Mouse (Mus musculus) embryonic stem cell, embryonic (primary cell): ENCODE data around the gene Nap1l3.

ENCODE experiments used
- CTCF ChIA-PET, 4 experiments: fragments of 300-600 bp in 2 of 4; fragments of 350-600 bp in 2 of 4; sonication (Branson Sonifier 250); formaldehyde crosslinking; loops; one replicate each; lab custom pipeline; 2022; ENCODE audit warnings: inconsistent platforms in 2 of 4; lab: Charles Lee
- POLR2A ChIA-PET, 4 experiments: fragments of 300-600 bp in 2 of 4; fragments of 350-600 bp in 2 of 4; sonication (Branson Sonifier 250); formaldehyde crosslinking; loops; one replicate each; lab custom pipeline; 2022; ENCODE audit warnings: antibody characterized with exemption in 4 of 4, inconsistent platforms in 1 of 4; lab: Charles Lee

The Nap1l3 gene

GRCm38 (mm10) chrX:122396781-122397581, at the start of gene Nap1l3:
TSS of gene Nap1l3 (minus strand) at chrX:122397401.
- ChIA-PET CTCF (no interaction called here), POLR2A (no interaction called here)

DNA sequence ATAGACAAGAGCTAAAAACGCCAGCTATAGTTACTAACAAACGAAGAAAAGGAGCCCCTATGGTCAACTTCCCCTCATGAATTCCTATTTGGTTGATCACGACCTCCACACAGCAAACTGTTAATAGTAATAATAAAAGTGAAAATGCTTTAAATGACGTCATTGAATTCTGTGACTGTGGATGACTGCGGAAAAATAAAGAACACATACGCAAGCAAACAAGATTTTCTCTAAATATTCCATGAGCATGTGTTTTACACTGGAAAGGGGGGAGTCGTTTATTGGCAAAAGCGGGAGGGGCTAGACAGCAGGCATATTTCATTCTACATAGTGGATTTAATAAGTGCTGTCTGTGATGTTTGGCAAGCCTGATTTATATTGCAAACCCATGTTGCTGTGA, 451 bp upstream of the Nap1l3 start:
- POLR2A ChIA-PET = no interaction called here
- CTCF ChIA-PET = no interaction called here
